Mouse (Mus musculus) C2C12 (cell line): ENCODE results near the gene Nckipsd. TPM values are rescaled to one million over a fixed set of nuclear protein-coding genes. Genes with fewer than 3 reads are reported as not detected.

Source experiments
- H3K27me3 ChIP-seq: one replicate; pipeline ENCODE4 v1.6.1; 2011; ENCODE audit not compliant: control insufficient read depth, insufficient read depth, insufficient read length
- H3K36me3 ChIP-seq: one replicate; pipeline ENCODE4 v1.6.1; 2011; ENCODE audit not compliant: control insufficient read depth, insufficient read depth
- H3K4me3 ChIP-seq: one replicate; pipeline ENCODE4 v1.5.1; 2011; ENCODE audit warnings: mild to moderate bottlenecking, control low read depth; ENCODE audit not compliant: poor library complexity, insufficient read depth, severe bottlenecking
- H3K79me2 ChIP-seq: one replicate; pipeline ENCODE4 v1.6.1; 2011; ENCODE audit not compliant: control insufficient read depth, insufficient read depth
- H3K79me3 ChIP-seq: one replicate; pipeline ENCODE4 v1.6.1; 2011; ENCODE audit warnings: low read depth, control low read depth
- H3ac ChIP-seq: one replicate; pipeline ENCODE3; 2011; ENCODE audit warnings: low read depth; ENCODE audit not compliant: control insufficient read depth, insufficient read length
- CEBPB ChIP-seq: IDR thresholded peaks from one replicate; pipeline ENCODE4 v1.6.1; 2011; ENCODE audit warnings: low read depth, mild to moderate bottlenecking, control low read depth, moderate library complexity
- FOSL1 ChIP-seq: IDR thresholded peaks from one replicate; pipeline ENCODE4 v1.8.0; 2011; ENCODE audit warnings: mild to moderate bottlenecking, low read length; ENCODE audit not compliant: poor library complexity, insufficient read depth, severe bottlenecking
- MAX ChIP-seq: IDR thresholded peaks from one replicate; pipeline ENCODE4 v1.6.1; 2011; ENCODE audit warnings: mild to moderate bottlenecking, control low read depth
- MYOG ChIP-seq: IDR thresholded peaks from one replicate; pipeline ENCODE4 v1.6.1; 2011; ENCODE audit not compliant: control insufficient read depth, insufficient read length; ENCODE audit errors: extremely low read depth
- USF1 ChIP-seq: IDR thresholded peaks from one replicate; pipeline ENCODE4 v1.6.1; 2011; ENCODE audit warnings: low read depth, mild to moderate bottlenecking, control low read depth, moderate library complexity
- microRNA-seq: library from miRNA; unstranded; fragments of <30 nt; microRNA quantifications from one replicate; pipeline ENCODE4, GENCODE M21; 2019; ENCODE audit warnings: borderline microRNAs expressed
- polyA plus RNA-seq: library from polyadenylated mRNA; unstranded; fragments of >200 nt; fragmentation: generic; extraction: Trizol; gene quantifications from one replicate; pipeline ENCODE4 v1.2.1, GENCODE M21; 2012; ENCODE audit warnings: missing spikeins

Gene Nckipsd
- polyA plus RNA-seq, 1 experiment: 7.5 TPM

GRCm38 (mm10) chr9:108858792-108859527, 50.8 kb downstream of the Nckipsd start:
- no peaks in the 10 kb centered on the region for H3K79me2 ChIP-seq
- H3K4me3 ChIP-seq: no peak overlapping the region
- H3K36me3 ChIP-seq: no peaks in the 10 kb centered on the region
- TF ChIP-seq MAX: no peak
- no peak for TF ChIP-seq USF1
- no peak for TF ChIP-seq FOSL1
- no peak for TF ChIP-seq MYOG
- no peak for TF ChIP-seq CEBPB
- no peaks in the 10 kb centered on the region for H3K27me3 ChIP-seq
- no peaks in the 10 kb centered on the region for H3K79me3 ChIP-seq
- H3ac ChIP-seq: no peak overlapping the region

Small RNAs within 50 kb of the gene (microRNA-seq; reads per million reads assigned to microRNA genes)
- not detected for gene Gm23156

Other genes starting within 250 kb of the Nckipsd start
- 332 TPM for gene Impdh2, start 248.1 kb upstream of the Nckipsd start, polyA plus RNA-seq
- gene Ndufaf3, start 240.9 kb upstream of the Nckipsd start, polyA plus RNA-seq: 6.8 TPM
- 56.1 TPM for gene Dalrd3, start 238.5 kb upstream of the Nckipsd start, polyA plus RNA-seq
- gene Wdr6, start 229.6 kb upstream of the Nckipsd start, polyA plus RNA-seq: 52.9 TPM
- gene P4htm, start 210.7 kb upstream of the Nckipsd start, polyA plus RNA-seq: 1.3 TPM
- gene Arih2, start 159.0 kb upstream of the Nckipsd start, polyA plus RNA-seq: 30.5 TPM
- 20.6 TPM for gene Slc25a20, start 146.3 kb upstream of the Nckipsd start, polyA plus RNA-seq
- gene Prkar2a, start 119.1 kb upstream of the Nckipsd start, polyA plus RNA-seq: 19.4 TPM
- 37.1 TPM for gene Ip6k2, start 24.6 kb upstream of the Nckipsd start, polyA plus RNA-seq
- 0.05 TPM for gene Celsr3, start 18.0 kb downstream of the Nckipsd start, polyA plus RNA-seq
- gene Slc26a6, start 44.9 kb downstream of the Nckipsd start, polyA plus RNA-seq: 4.3 TPM
- gene Tmem89, start 106.3 kb downstream of the Nckipsd start, polyA plus RNA-seq: not detected
- 382 TPM for gene Uqcrc1, start 128.3 kb downstream of the Nckipsd start, polyA plus RNA-seq
- 10.1 TPM for gene Col7a1, start 145.2 kb downstream of the Nckipsd start, polyA plus RNA-seq
- gene Ucn2, start 177.6 kb downstream of the Nckipsd start, polyA plus RNA-seq: 0.56 TPM
- gene Pfkfb4, start 183.4 kb downstream of the Nckipsd start, polyA plus RNA-seq: 6.7 TPM
- gene Shisa5, start 230.2 kb downstream of the Nckipsd start, polyA plus RNA-seq: 86.4 TPM